Mouse (Mus musculus): ENCODE measurements around the gene Atp6v1e2.

DNA sequence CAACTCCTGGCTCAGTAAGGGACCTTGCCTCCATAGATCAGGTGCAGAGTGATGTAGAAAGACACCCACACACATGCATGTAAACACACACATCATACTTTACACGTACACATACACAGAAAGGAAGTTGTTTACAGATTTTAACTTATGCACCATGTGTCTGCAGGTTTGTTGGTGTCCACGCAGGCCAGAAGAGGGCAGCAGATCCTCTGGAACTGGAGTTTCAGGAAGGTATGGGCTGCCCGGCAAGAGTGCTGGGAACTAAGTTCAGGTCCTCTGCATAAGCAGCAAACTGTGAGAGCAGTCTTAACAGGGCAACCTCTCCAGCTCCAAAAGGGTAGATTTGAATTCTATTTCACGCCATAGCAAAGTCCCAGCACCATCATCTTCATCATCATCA lies 32.2 kb downstream of the Atp6v1e2 start:
- TF ChIP-seq POLR2A (IDR thresholded peaks at IDR 0.05; ENCODE audit: borderline replicate concordance, extremely low read depth, insufficient read depth, insufficient read length, poor library complexity, severe bottlenecking), result no peak
- TF ChIP-seq CTCF (IDR thresholded peaks at IDR 0.05; ENCODE audit: borderline replicate concordance, extremely low read depth, insufficient read depth, insufficient read length), result no peak

Measured in brain, embryonic 14.5 days (tissue).